Mouse (Mus musculus) Patski (cell line): ENCODE results near the gene Fam129a. TPM values are rescaled to one million over a fixed set of nuclear protein-coding genes. Genes with fewer than 3 reads are reported as not detected.

Source experiments
- ATAC-seq: fragments of 100-300 bp; one replicate; pipeline ENCODE4 v1.8.0; 2021
- CTCF ChIA-PET: fragments of 350-600 bp; sonication (Branson Sonifier 250); formaldehyde crosslinking; loops from one replicate; lab custom pipeline; 2022; ENCODE audit warnings: inconsistent platforms; lab: Charles Lee
- POLR2A ChIA-PET: fragments of 350-600 bp; sonication (Branson Sonifier 250); formaldehyde crosslinking; loops from one replicate; lab custom pipeline; 2022; ENCODE audit warnings: antibody characterized with exemption, inconsistent platforms; lab: Charles Lee
- DNase-seq: peaks from one replicate; pipeline ENCODE4 v3.0.0-alpha.2; 2011; ENCODE audit warnings: low read depth, low spot score
- H3K27me3 ChIP-seq: fragments of 371-371 bp; one replicate; pipeline ENCODE4 v1.5.1; 2021
- CTCF ChIP-seq: fragments of 100-300 bp; IDR thresholded peaks from one replicate; pipeline ENCODE4 v1.5.1; 2021
- in situ Hi-C: fragments of 300-500 bp; cut with MboI; formaldehyde crosslinking; loops from 3 replicates; pipeline ENCODE4 v1.11.1; 2018; ENCODE audit warnings: low pct_unique_long_range_greater_than_20kb, mixed read lengths
- polyA plus RNA-seq: library from polyadenylated mRNA; unstranded; gene quantifications from one replicate; pipeline ENCODE4 v1.2.3, GENCODE M21; 2021

The Fam129a gene
- polyA plus RNA-seq, 1 experiment from 2014 or later, result 0.27 TPM

- POLR2A ChIA-PET, result no interaction called here
- CTCF ChIA-PET, result no interaction called here
- no peak for TF ChIP-seq CTCF
- H3K27me3 ChIP-seq, result no peaks in the 10 kb centered on the region
- DNase-seq (no peak), ATAC-seq (no peak)
- in situ Hi-C loops, result loop anchor here (5.0 kb wide), 1 partner anchor 1848 kb away; no protein-coding TSS in a partner anchor
Observed at GRCm38 (mm10) chr1:151679153-151679552, 108.2 kb downstream of the Fam129a start.

GRCm38 (mm10) chr1:151679883-151680613 lies 109.1 kb downstream of the Fam129a start:
- CTCF ChIA-PET, result interaction anchor here (1.1 kb wide), 1 partner anchor 16 kb away, joined by 3 read pairs; no protein-coding TSS in a partner anchor
- in situ Hi-C loops, result loop anchor here (5.0 kb wide), 1 partner anchor 1847 kb away; no protein-coding TSS in a partner anchor
- POLR2A ChIA-PET, result no interaction called here
- TF ChIP-seq CTCF, result no peak
- H3K27me3 ChIP-seq, result no peaks in the 10 kb centered on the region
- DNase-seq, result no peak
- ATAC-seq, result peak; percentile 20

- no peaks in the 10 kb centered on the region for H3K27me3 ChIP-seq
- ChIA-PET CTCF (interaction anchor here (1.1 to 1.2 kb wide), 2 partner anchors 17 to 40 kb away, joined by 3 read pairs; no protein-coding TSS in a partner anchor), POLR2A (no interaction called here)
- ATAC-seq (no peak), DNase-seq (no peak)
- in situ Hi-C loops, result no loop called here
- TF ChIP-seq CTCF, result no peak
Observed at GRCm38 (mm10) chr1:151680971-151681370, 110.0 kb downstream of the Fam129a start.

- ATAC-seq (no peak), DNase-seq (no peak)
- in situ Hi-C loops, result no loop called here
- POLR2A ChIA-PET, result no interaction called here
- H3K27me3 ChIP-seq, result no peaks in the 10 kb centered on the region
- TF ChIP-seq CTCF, result no peak
- CTCF ChIA-PET, result no interaction called here
Observed at GRCm38 (mm10) chr1:151682896-151683295, 111.9 kb downstream of the Fam129a start.

- no peak for TF ChIP-seq CTCF
- CTCF ChIA-PET, result interaction anchor here (3.3 kb wide), 1 partner anchor 22 kb away, joined by 15 read pairs; no protein-coding TSS in a partner anchor
- H3K27me3 ChIP-seq, result no peaks in the 10 kb centered on the region
- ATAC-seq (no peak), DNase-seq (no peak)
- POLR2A ChIA-PET, result no interaction called here
- in situ Hi-C loops, result no loop called here
Observed at GRCm38 (mm10) chr1:151684451-151684892, 113.5 kb downstream of the Fam129a start.

GRCm38 (mm10) chr1:151684978-151685377 lies 114.0 kb downstream of the Fam129a start:
- ChIA-PET CTCF (interaction anchor here (3.3 kb wide), 1 partner anchor 21 kb away, joined by 15 read pairs; no protein-coding TSS in a partner anchor), POLR2A (no interaction called here)
- TF ChIP-seq CTCF, result no peak
- in situ Hi-C loops, result no loop called here
- DNase-seq (no peak), ATAC-seq (no peak)
- H3K27me3 ChIP-seq, result no peaks in the 10 kb centered on the region

- ATAC-seq (no peak), DNase-seq (no peak)
- ChIA-PET POLR2A (interaction anchor here (0.6 kb wide), 1 partner anchor 163 kb away, joined by 5 read pairs; no protein-coding TSS in a partner anchor), CTCF (interaction anchor here (0.7 to 3.3 kb wide), 4 partner anchors 8 to 56 kb away, joined by 3 to 15 read pairs (median 3); no protein-coding TSS in a partner anchor)
- H3K27me3 ChIP-seq, result no peaks in the 10 kb centered on the region
- in situ Hi-C loops, result no loop called here
- no peak for TF ChIP-seq CTCF
Observed at GRCm38 (mm10) chr1:151685666-151686309, 114.8 kb downstream of the Fam129a start.

- no peak for ATAC-seq
- POLR2A ChIA-PET, result no interaction called here
Observed at GRCm38 (mm10) chr1:151686696-151687095, 115.7 kb downstream of the Fam129a start.

GRCm38 (mm10) chr1:151689032-151689431 lies 118.0 kb downstream of the Fam129a start:
- POLR2A ChIA-PET, result no interaction called here
- no peaks in the 10 kb centered on the region for H3K27me3 ChIP-seq
- ATAC-seq, result no peak
- CTCF ChIA-PET, result interaction anchor here (1.1 to 1.6 kb wide), 2 partner anchors 11 to 17 kb away, joined by 3 read pairs; no protein-coding TSS in a partner anchor
- in situ Hi-C loops, result no loop called here
- DNase-seq, result no peak
- TF ChIP-seq CTCF, result no peak

More at GRCm38 (mm10) chr1:151686696-151687095, 115.7 kb downstream of the Fam129a start:
- H3K27me3 ChIP-seq, result no peaks in the 10 kb centered on the region
- in situ Hi-C loops, result no loop called here
- DNase-seq, result no peak
- CTCF ChIA-PET, result interaction anchor here (0.7 to 3.3 kb wide), 4 partner anchors 9 to 57 kb away, joined by 3 to 15 read pairs (median 3); no protein-coding TSS in a partner anchor
- TF ChIP-seq CTCF, result no peak

GRCm38 (mm10) chr1:151689561-151689960 lies 118.6 kb downstream of the Fam129a start:
- H3K27me3 ChIP-seq, result no peaks in the 10 kb centered on the region
- no peak for DNase-seq
- ChIA-PET CTCF (interaction anchor here (1.5 kb wide), 1 partner anchor 17 kb away, joined by 6 read pairs; no protein-coding TSS in a partner anchor), POLR2A (no interaction called here)
- TF ChIP-seq CTCF, result no peak
- in situ Hi-C loops, result no loop called here
- no peak for ATAC-seq
